Mouse (Mus musculus): ENCODE results near the gene Slc41a1.

The Slc41a1 gene

DNA sequence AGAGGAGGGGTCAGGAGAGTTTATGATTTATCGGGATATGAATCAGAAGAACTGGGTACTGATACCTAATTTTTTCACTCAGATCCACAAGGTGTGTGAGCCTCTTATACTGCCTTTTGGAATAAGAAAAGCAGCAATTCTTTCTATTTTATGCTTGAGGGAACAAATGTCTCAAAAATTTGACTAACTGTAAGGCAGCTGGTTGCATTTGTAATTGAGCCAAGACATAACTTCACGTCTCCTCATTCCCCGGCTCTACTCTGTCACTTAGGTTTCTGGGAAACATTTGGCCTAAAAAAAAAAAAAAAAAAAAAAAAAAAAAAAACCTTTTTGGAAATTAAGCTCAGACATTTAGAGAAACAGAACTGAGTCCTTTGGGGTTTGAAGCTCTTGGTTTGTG is 59.3 kb downstream of the Slc41a1 start:
- no peak for DNase-seq (ENCODE audit: low read depth, low spot score)

DNA sequence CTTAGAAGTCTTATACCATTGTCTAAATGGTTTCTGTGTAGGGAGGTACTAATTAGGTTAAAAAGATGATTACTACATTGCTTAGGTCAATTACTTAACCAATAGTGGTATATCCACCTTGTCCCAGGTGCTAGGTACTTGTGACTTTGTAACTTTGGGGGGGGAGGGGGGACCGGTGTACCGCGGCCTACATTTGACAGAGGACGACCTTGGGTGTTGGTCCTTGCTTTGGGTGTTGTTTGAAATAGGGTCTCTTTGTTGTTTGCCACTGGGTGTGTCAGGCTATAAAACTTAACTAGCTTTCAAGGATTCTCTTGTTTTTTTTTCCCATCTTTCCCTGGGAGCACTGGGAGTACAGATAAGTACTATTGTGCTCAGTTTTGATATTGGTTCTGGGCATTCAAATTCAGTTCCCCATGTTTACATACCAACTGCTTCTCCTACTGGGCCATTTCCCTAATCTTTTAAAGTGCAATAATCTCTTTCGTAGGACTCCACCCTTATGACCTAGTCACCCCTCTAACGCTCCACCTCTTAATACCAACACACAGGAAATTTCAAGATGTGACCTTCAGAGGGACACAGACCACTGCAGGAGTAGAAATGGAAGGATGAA is 62.9 kb downstream of the Slc41a1 start:
- DNase-seq (ENCODE audit: low read depth, low spot score): no peak

- DNase-seq (ENCODE audit: low read depth, low spot score): no peak
Measured at GRCm38 (mm10) chr1:131891436-131891835, 64.1 kb downstream of the Slc41a1 start.
